8 mouse cellular contexts compared by ENCODE assay signal in the genomic region with DNA sequence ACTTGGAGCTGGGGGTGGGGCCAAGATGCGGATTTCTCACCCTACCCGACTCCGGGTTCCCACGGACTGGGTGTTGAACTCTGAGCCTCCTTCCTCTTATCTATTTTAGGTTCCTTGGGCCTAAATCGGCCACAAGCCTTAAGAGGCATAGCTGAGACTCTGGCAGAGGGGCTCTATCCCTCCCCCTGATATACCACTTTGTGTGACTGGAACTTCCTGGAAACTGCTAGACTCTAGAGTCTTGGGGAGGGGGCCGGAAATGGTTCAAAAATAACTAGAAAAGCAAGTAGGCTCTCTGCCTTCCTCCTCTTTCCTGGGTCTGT. TPM values are rescaled to one million over a fixed set of nuclear protein-coding genes. Genes with fewer than 3 reads are reported as not detected.
DNase-seq lines count a peak whose midpoint lies in the region; ATAC-seq and TF ChIP-seq lines count a peak whose summit lies in the region.

No protein-coding gene starts in this region.

- H3K36me3 ChIP-seq in kidney, adult 2 months (ENCODE audit: control insufficient read depth, insufficient read depth, low read length) = no peaks in the 10 kb centered on the region
- H3K36me3 ChIP-seq in lung, embryonic 15.5 days = 0 out of 2 replicates have a peak, but pooled peaks cover under 1% of the 10 kb centered on the region
- no peaks in the 10 kb centered on the region for H3K36me3 ChIP-seq in small intestine, adult 2 months (ENCODE audit: control insufficient read depth, insufficient read depth, low read length)

- no peaks in the 10 kb centered on the region for H3K27me3 ChIP-seq in kidney, adult 2 months (replicated peaks; ENCODE audit: control insufficient read depth, insufficient read depth, low read length)
- H3K27me3 ChIP-seq in lung, embryonic 15.5 days = no peaks in the 10 kb centered on the region
- H3K27me3 ChIP-seq in small intestine, adult 2 months (ENCODE audit: control insufficient read depth, insufficient read depth, low read length) = no peaks in the 10 kb centered on the region

- DNase-seq in layer of hippocampus, adult 9-11 months = peak; percentile 62
- DNase-seq in layer of hippocampus, adult 18-20 months (ENCODE audit: low spot score in 2 of 2) = no peak
- peak; percentile 32 for DNase-seq in brain, adult 2 months (ENCODE audit: low read depth, low spot score)
- DNase-seq in heart, adult 8-10 months (ENCODE audit: low spot score) = peak; percentile 59
- peak; percentile 68 for DNase-seq in kidney, adult 2 months
- DNase-seq in yolk sac, embryonic 10.5 days (ENCODE audit: low spot score) = no peak

- peak overlapping the region; percentile 62 for H3K9ac ChIP-seq in lung, embryonic 15.5 days

- TF ChIP-seq POLR2A in kidney, adult 2 months (IDR thresholded peaks at IDR 0.05; ENCODE audit: low read depth, low read length) = no peak
- no peak for TF ChIP-seq POLR2A in small intestine, adult 2 months (IDR thresholded peaks at IDR 0.05; ENCODE audit: low read depth, low read length)

- H3K4me3 ChIP-seq in kidney, adult 2 months (ENCODE audit: insufficient read depth, low read depth, low read length) = peak overlapping the region; percentile 77
- peak overlapping the region; percentile 55 for H3K4me3 ChIP-seq in lung, embryonic 15.5 days
- peak overlapping the region; percentile 77 for H3K4me3 ChIP-seq in small intestine, adult 2 months (ENCODE audit: low read depth, low read length)

- no peaks in the 10 kb centered on the region for H3K9me3 ChIP-seq in lung, embryonic 15.5 days

- no peak for TF ChIP-seq CTCF in kidney, adult 2 months (conservative IDR thresholded peaks at IDR 0.05; ENCODE audit: insufficient read depth, insufficient read length, low read depth, low read length)
- no peak for TF ChIP-seq CTCF in small intestine, adult 2 months (IDR thresholded peaks at IDR 0.05; ENCODE audit: extremely low read depth, insufficient read length, insufficient replicate concordance, low read depth, low read length)

- peaks cover 3% of the 10 kb centered on the region; the same call in 1 of the 2 replicates for H3K4me1 ChIP-seq in kidney, adult 2 months (ENCODE audit: control insufficient read depth, insufficient read depth, low read length)
- H3K4me1 ChIP-seq in lung, embryonic 15.5 days = peaks cover 16% of the 10 kb centered on the region
- H3K4me1 ChIP-seq in small intestine, adult 2 months (ENCODE audit: control insufficient read depth, insufficient read depth, insufficient read length, low read length) = peaks cover 2% of the 10 kb centered on the region; the same call in 1 of the 2 replicates

- H3K4me2 ChIP-seq in lung, embryonic 15.5 days = peak overlapping the region; percentile 82

- ATAC-seq in lung, embryonic 15.5 days (ENCODE audit: borderline replicate concordance, extremely low read depth, low FRiP score, low TSS enrichment) = 0 out of 2 replicates have a peak, but pooled peaks have one; percentile 11

- WGBS in kidney, adult 2 months = 23% methylated on average over 6 of the region's 6 CpGs
- 4% methylated on average over 6 of the region's 6 CpGs for WGBS in lung, embryonic 15.5 days
- 10% methylated on average over 6 of the region's 6 CpGs for WGBS in small intestine, adult 2 months

- H3K27ac ChIP-seq in kidney, adult 2 months (ENCODE audit: insufficient read depth, low read depth, low read length) = peak overlapping the region; percentile 54
- peak overlapping the region; percentile 32 for H3K27ac ChIP-seq in lung, embryonic 15.5 days
- peak overlapping the region; percentile 50 for H3K27ac ChIP-seq in small intestine, adult 2 months (ENCODE audit: insufficient read depth, low read depth, low read length)

RNA-seq across cellular contexts. Expression of a gene that starts 1.0 kb away (rescaled TPM):
- total RNA-seq in layer of hippocampus, adult 18-20 months (2021) = 10 to 100 TPM; 44.7 to 48.0 TPM
- total RNA-seq in heart, adult 8-10 months (2022) = 100 to 1,000 TPM in 1 of 4 experiments, 10 to 100 TPM in 3; 90.2 to 124 (median 94.3) TPM
- 47.4 and 49.2 TPM in 2 replicates for polyA plus RNA-seq in kidney, adult 2 months (2012; rRNA removed)
- 129 and 146 TPM in 2 replicates for polyA plus RNA-seq in lung, embryonic 15.5 days (2015; fragmentation: Nextera tagmentation; extraction: Ambion mirVana)
- polyA plus RNA-seq in small intestine, adult 2 months (2012; rRNA removed) = 11.9 and 12.7 TPM in 2 replicates

RNA-seq across cellular contexts. Expression of a gene that starts 9.3 kb away (rescaled TPM):
- total RNA-seq in layer of hippocampus, adult 18-20 months (2021) = under 1 TPM; 0.18 to 0.30 TPM
- total RNA-seq in heart, adult 8-10 months (2022) = not detected
- polyA plus RNA-seq in kidney, adult 2 months (2012; rRNA removed) = 30.6 and 36.2 TPM in 2 replicates
- 52.2 and 53.3 TPM in 2 replicates for polyA plus RNA-seq in lung, embryonic 15.5 days (2015; fragmentation: Nextera tagmentation; extraction: Ambion mirVana)
- polyA plus RNA-seq in small intestine, adult 2 months (2012; rRNA removed) = 36.4 and 69.5 TPM in 2 replicates

RNA-seq across cellular contexts. Expression of a gene that starts 30.3 kb away (rescaled TPM):
- 10 to 100 TPM; 53.7 to 56.7 TPM for total RNA-seq in layer of hippocampus, adult 18-20 months (2021)
- total RNA-seq in heart, adult 8-10 months (2022) = 10 to 100 TPM; 15.1 to 17.7 (median 16.7) TPM
- polyA plus RNA-seq in kidney, adult 2 months (2012; rRNA removed) = 20.2 and 24.1 TPM in 2 replicates
- polyA plus RNA-seq in lung, embryonic 15.5 days (2015; fragmentation: Nextera tagmentation; extraction: Ambion mirVana) = 50.9 and 52.3 TPM in 2 replicates
- 11.0 and 27.1 TPM in 2 replicates for polyA plus RNA-seq in small intestine, adult 2 months (2012; rRNA removed)

RNA-seq across cellular contexts. Expression of a gene that starts 33.7 kb away (rescaled TPM):
- total RNA-seq in layer of hippocampus, adult 18-20 months (2021) = 10 to 100 TPM; 39.7 to 46.9 TPM
- 10 to 100 TPM; 16.2 to 18.3 (median 17.3) TPM for total RNA-seq in heart, adult 8-10 months (2022)
- polyA plus RNA-seq in kidney, adult 2 months (2012; rRNA removed) = 14.2 and 15.9 TPM in 2 replicates
- polyA plus RNA-seq in lung, embryonic 15.5 days (2015; fragmentation: Nextera tagmentation; extraction: Ambion mirVana) = 12.1 and 14.0 TPM in 2 replicates
- polyA plus RNA-seq in small intestine, adult 2 months (2012; rRNA removed) = 9.1 and 9.6 TPM in 2 replicates

RNA-seq across cellular contexts. Expression of a gene that starts 46.2 kb away (rescaled TPM):
- total RNA-seq in layer of hippocampus, adult 18-20 months (2021) = 100 to 1,000 TPM in 1 of 2 experiments, 10 to 100 TPM in 1; 99.2 to 101 TPM
- total RNA-seq in heart, adult 8-10 months (2022) = 10 to 100 TPM; 28.2 to 31.4 (median 29.8) TPM
- polyA plus RNA-seq in kidney, adult 2 months (2012; rRNA removed) = 31.9 and 33.0 TPM in 2 replicates
- 195 and 198 TPM in 2 replicates for polyA plus RNA-seq in lung, embryonic 15.5 days (2015; fragmentation: Nextera tagmentation; extraction: Ambion mirVana)
- polyA plus RNA-seq in small intestine, adult 2 months (2012; rRNA removed) = 18.8 and 30.7 TPM in 2 replicates

Comparison
In these comparisons a context has a peak if more than half of its experiments do, and no peak if none do; other contexts are left out.
1. DNase-seq: peak in layer of hippocampus, adult 9-11 months (single experiment), brain, adult 2 months (single experiment), heart, adult 8-10 months (single experiment) and kidney, adult 2 months (single experiment); none in layer of hippocampus, adult 18-20 months (0 of 2) and yolk sac, embryonic 10.5 days (single experiment).
2. Peak in every context shown above with its lines, with median percentiles within 50 percentile points of each other: H3K27ac ChIP-seq and H3K4me3 ChIP-seq.